Mouse (Mus musculus) C2C12 (cell line): Measurements from ENCODE around the gene Allc. TPM values are rescaled to one million over a fixed set of nuclear protein-coding genes. Genes with fewer than 3 reads are reported as not detected.

ENCODE experiments used
- H3K27me3 ChIP-seq: one replicate; pipeline ENCODE4 v1.6.1; 2011; ENCODE audit not compliant: control insufficient read depth, insufficient read depth, insufficient read length
- H3K36me3 ChIP-seq: one replicate; pipeline ENCODE4 v1.6.1; 2011; ENCODE audit not compliant: control insufficient read depth, insufficient read depth
- H3K4me3 ChIP-seq: one replicate; pipeline ENCODE4 v1.5.1; 2011; ENCODE audit warnings: mild to moderate bottlenecking, control low read depth; ENCODE audit not compliant: poor library complexity, insufficient read depth, severe bottlenecking
- H3K79me2 ChIP-seq: one replicate; pipeline ENCODE4 v1.6.1; 2011; ENCODE audit not compliant: control insufficient read depth, insufficient read depth
- H3K79me3 ChIP-seq: one replicate; pipeline ENCODE4 v1.6.1; 2011; ENCODE audit warnings: low read depth, control low read depth
- H3ac ChIP-seq: one replicate; pipeline ENCODE3; 2011; ENCODE audit warnings: low read depth; ENCODE audit not compliant: control insufficient read depth, insufficient read length
- CEBPB ChIP-seq: IDR thresholded peaks from one replicate; pipeline ENCODE4 v1.6.1; 2011; ENCODE audit warnings: low read depth, mild to moderate bottlenecking, control low read depth, moderate library complexity
- CTCF ChIP-seq: IDR thresholded peaks from one replicate; pipeline ENCODE4 v1.5.1; 2011; ENCODE audit not compliant: control insufficient read depth, insufficient read depth, insufficient read length
- FOSL1 ChIP-seq: IDR thresholded peaks from one replicate; pipeline ENCODE4 v1.8.0; 2011; ENCODE audit warnings: mild to moderate bottlenecking, low read length; ENCODE audit not compliant: poor library complexity, insufficient read depth, severe bottlenecking
- MAX ChIP-seq: IDR thresholded peaks from one replicate; pipeline ENCODE4 v1.6.1; 2011; ENCODE audit warnings: mild to moderate bottlenecking, control low read depth
- MYOD1 ChIP-seq: IDR thresholded peaks from one replicate; pipeline ENCODE4 v1.6.1; 2011; ENCODE audit warnings: low read depth; ENCODE audit not compliant: control insufficient read depth, insufficient read length
- MYOG ChIP-seq: IDR thresholded peaks from one replicate; pipeline ENCODE4 v1.6.1; 2011; ENCODE audit not compliant: control insufficient read depth, insufficient read length; ENCODE audit errors: extremely low read depth
- USF1 ChIP-seq: IDR thresholded peaks from one replicate; pipeline ENCODE4 v1.6.1; 2011; ENCODE audit warnings: low read depth, mild to moderate bottlenecking, control low read depth, moderate library complexity
- polyA plus RNA-seq: library from polyadenylated mRNA; unstranded; fragments of >200 nt; fragmentation: generic; extraction: Trizol; gene quantifications from one replicate; pipeline ENCODE4 v1.2.1, GENCODE M21; 2012; ENCODE audit warnings: missing spikeins

Allc gene
- polyA plus RNA-seq, 1 experiment, result not detected

- no peak overlapping the region for H3ac ChIP-seq
- H3K27me3 ChIP-seq, result no peaks in the 10 kb centered on the region
- no peak overlapping the region for H3K4me3 ChIP-seq
- no peak for TF ChIP-seq CEBPB
- no peak for TF ChIP-seq MYOG
- TF ChIP-seq CTCF, result no peak
- no peak for TF ChIP-seq USF1
- no peak for TF ChIP-seq MYOD1
- no peak for TF ChIP-seq MAX
- no peak for TF ChIP-seq FOSL1
- H3K36me3 ChIP-seq, result no peaks in the 10 kb centered on the region
- no peaks in the 10 kb centered on the region for H3K79me2 ChIP-seq
- H3K79me3 ChIP-seq, result no peaks in the 10 kb centered on the region
Observed at GRCm38 (mm10) chr12:28548887-28549286, 33.4 kb downstream of the Allc start.

GRCm38 (mm10) chr12:28514264-28514775 is 68.0 kb downstream of the Allc start:
- Histone ChIP-seq H3K4me3 (no peak overlapping the region), H3ac (no peak overlapping the region), H3K79me3 (no peaks in the 10 kb centered on the region), H3K79me2 (no peaks in the 10 kb centered on the region), H3K36me3 (no peaks in the 10 kb centered on the region), H3K27me3 (no peaks in the 10 kb centered on the region)
- TF ChIP-seq MYOD1 (peak; percentile 58), FOSL1 (no peak)

GRCm38 (mm10) chr12:28509699-28510280 is 72.5 kb downstream of the Allc start:
- H3K4me3 ChIP-seq, result no peak overlapping the region
- H3K27me3 ChIP-seq, result no peaks in the 10 kb centered on the region
- no peaks in the 10 kb centered on the region for H3K36me3 ChIP-seq
- H3ac ChIP-seq, result no peak overlapping the region
- TF ChIP-seq CTCF (no peak), MAX (no peak), FOSL1 (no peak), MYOG (no peak), MYOD1 (no peak), CEBPB (no peak)
- no peaks in the 10 kb centered on the region for H3K79me3 ChIP-seq
- no peaks in the 10 kb centered on the region for H3K79me2 ChIP-seq

Other genes starting within 250 kb of the Allc start
- not detected for gene Dcdc2c, start 30.1 kb downstream of the Allc start, polyA plus RNA-seq
- not detected for gene Colec11, start 40.9 kb upstream of the Allc start, polyA plus RNA-seq
- gene Rps7, start 53.4 kb upstream of the Allc start, polyA plus RNA-seq, result 895 TPM
- gene Rnaseh1, start 67.1 kb upstream of the Allc start, polyA plus RNA-seq, result 12.9 TPM
- gene Adi1, start 92.7 kb upstream of the Allc start, polyA plus RNA-seq, result 13.3 TPM
- gene Trappc12, start 167.9 kb upstream of the Allc start, polyA plus RNA-seq, result 14.6 TPM
- 22.7 TPM for gene Eipr1, start 169.3 kb upstream of the Allc start, polyA plus RNA-seq